Mouse (Mus musculus) urinary bladder, postnatal 25 days (tissue): Measurements from ENCODE around the gene Rtkn2.

Source experiments
- DNase-seq: peaks from one replicate; pipeline ENCODE4 v3.0.0; 2022; ENCODE audit warnings: low spot score

Gene Rtkn2

DNA sequence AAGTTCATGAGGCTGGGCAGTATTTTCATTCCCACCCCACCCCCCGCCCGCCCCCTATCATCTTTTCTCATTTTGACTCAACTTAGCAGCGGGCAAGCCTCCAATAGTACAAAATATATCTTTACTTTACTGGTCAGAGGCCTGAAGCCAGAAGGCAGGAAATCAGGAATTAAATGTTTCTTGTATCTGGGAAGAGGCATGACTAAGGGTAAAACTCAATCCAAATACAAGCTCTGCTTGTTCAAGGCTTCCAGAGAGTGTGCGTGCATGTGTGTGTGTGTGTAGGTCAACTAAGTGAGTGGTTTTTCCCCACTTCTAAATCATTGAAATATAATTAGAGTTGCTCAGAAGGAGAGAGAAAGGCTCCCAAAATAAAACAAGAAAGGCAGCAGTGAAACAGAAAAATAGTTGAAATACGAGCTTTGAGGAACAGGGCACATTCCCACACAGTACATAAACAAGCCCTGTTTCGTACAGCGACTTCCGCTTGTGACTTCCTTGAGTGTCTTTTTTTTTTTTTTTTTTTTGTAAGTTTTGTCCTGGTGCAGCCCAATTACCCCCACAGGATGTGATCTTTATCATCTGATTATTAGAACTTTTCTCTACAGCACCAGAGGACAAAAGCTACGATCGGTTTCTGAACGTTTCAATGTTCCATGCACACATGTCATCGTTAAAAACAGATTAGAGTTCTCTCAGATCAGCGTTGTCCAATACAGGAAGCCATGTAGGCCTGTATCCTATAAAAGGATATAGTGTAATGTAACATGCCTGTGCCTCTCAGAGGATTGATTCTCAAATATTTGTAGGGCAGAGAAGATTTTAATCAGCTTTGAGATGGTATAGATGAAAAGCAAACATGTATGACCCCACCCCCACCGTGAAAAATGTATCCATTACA, 125.8 kb downstream of the Rtkn2 start:
- DNase-seq: no peak

DNA sequence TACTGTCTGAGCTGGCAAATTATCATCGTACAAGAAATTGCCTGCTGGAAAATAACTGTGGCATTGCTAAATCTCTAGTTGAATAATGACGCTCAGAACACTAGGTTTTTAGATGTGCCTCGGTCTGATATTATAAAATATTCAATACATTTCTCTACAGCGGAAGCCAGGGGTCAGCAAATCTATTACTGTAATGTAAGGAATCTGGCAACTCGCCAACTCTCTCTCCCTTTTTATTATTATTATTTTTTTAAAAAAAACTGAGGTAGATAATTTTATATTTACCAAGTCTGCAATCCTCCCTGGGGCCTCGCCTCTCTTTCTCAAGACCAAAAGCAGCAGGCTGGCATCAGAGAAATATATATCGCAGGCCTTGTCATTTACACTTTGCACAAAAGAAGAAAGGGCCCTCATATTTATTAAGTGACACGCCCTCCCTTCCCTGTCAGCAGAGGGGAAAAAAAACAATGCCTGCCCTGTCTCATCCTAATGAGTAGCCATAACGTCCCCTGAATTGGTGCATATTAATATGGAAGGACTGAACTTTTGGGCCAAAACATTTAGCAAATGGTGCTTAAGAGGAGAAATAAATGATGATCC, 127.1 kb downstream of the Rtkn2 start:
- no peak for DNase-seq

DNA sequence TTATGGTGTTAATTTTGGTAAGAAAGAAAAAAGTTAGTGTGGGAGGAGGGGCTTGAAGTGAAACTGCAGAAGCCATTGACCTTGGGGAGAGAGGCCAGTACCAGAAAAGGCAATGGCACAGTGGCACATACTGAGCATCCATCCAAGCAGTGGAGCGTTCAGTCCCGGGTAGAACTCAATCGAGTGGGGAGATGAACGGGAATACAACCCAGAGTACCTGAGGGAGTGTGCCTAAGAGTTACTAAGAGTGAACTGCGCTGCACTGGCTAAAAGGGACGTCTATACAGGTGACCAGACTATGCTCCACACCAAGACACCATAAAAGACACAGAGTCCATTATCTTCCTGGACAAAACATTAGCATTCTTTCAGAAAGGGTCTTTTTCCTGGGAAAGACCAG, 128.3 kb downstream of the Rtkn2 start:
- DNase-seq: no peak
